Mouse (Mus musculus) heart, postnatal 0 days (tissue): ENCODE measurements around the gene Adgrl4. TPM values are rescaled to one million over a fixed set of nuclear protein-coding genes. Genes with fewer than 3 reads are reported as not detected.

Experiments
- ATAC-seq: fragments of 200-750 bp; cut with Nextera tagmentation; 2 replicates; pipeline ENCODE4 v1.8.0; 2017; ENCODE audit warnings: low read depth, moderate number of reproducible peaks, moderate library complexity; ENCODE audit not compliant: insufficient read depth
- DNase-seq: peaks from one replicate; pipeline ENCODE4 v3.0.0-alpha.2; 2016; ENCODE audit warnings: low spot score
- H3K27ac ChIP-seq: fragments of 300-500 bp; sonication (generic); 2 replicates; pipeline ENCODE4 v1.5.1; 2014; ENCODE audit warnings: low read depth, mild to moderate bottlenecking
- H3K27me3 ChIP-seq: fragments of 300-500 bp; sonication (generic); 2 replicates; pipeline ENCODE4 v1.6.1; 2014; ENCODE audit warnings: low read length, mixed read lengths; ENCODE audit not compliant: control insufficient read depth, insufficient read depth
- H3K36me3 ChIP-seq: fragments of 300-500 bp; sonication (generic); replicated peaks from 2 replicates; pipeline ENCODE4 v1.6.1; 2014; ENCODE audit warnings: low read length, mixed read lengths; ENCODE audit not compliant: control insufficient read depth, insufficient read depth
- H3K4me1 ChIP-seq: fragments of 300-500 bp; sonication (generic); 2 replicates; pipeline ENCODE4 v1.6.1; 2014; ENCODE audit warnings: antibody characterized with exemption; ENCODE audit not compliant: control insufficient read depth, insufficient read depth
- H3K4me2 ChIP-seq: fragments of 300-500 bp; sonication (generic); 2 replicates; pipeline ENCODE4 v1.6.1; 2014; ENCODE audit warnings: low read depth, mild to moderate bottlenecking, low read length, moderate library complexity
- H3K4me3 ChIP-seq: fragments of 300-500 bp; sonication (generic); 2 replicates; pipeline ENCODE4 v1.5.1; 2014; ENCODE audit warnings: low read depth, low read length
- H3K9ac ChIP-seq: fragments of 300-500 bp; sonication (generic); replicated peaks from 2 replicates; pipeline ENCODE4 v1.6.1; 2014; ENCODE audit warnings: low read depth, low read length, mixed read lengths
- H3K9me3 ChIP-seq: fragments of 300-500 bp; sonication (generic); replicated peaks from 2 replicates; pipeline ENCODE4 v1.6.1; 2016; ENCODE audit warnings: low read length; ENCODE audit not compliant: control insufficient read depth
- CTCF ChIP-seq: IDR thresholded peaks from 2 replicates; pipeline ENCODE4 v1.5.1; 2016; ENCODE audit warnings: antibody characterized with exemption, control low read depth, low read depth
- EP300 ChIP-seq: IDR thresholded peaks from 2 replicates; pipeline ENCODE4 v1.6.1; 2016; ENCODE audit warnings: antibody characterized with exemption, low read depth
- WGBS: fragments of 180-500 bp; shearing (Covaris S2); extraction: QIAGEN DNeasy Blood & Tissue Kit; methylation state at CpG from one replicate; pipeline ENCODE4 v1.1.7; 2014; 5-methylcytosine and 5-hydroxymethylcytosine counted together
- polyA plus RNA-seq: library from polyadenylated mRNA; unstranded; fragments of >200 nt; fragmentation: Nextera tagmentation; extraction: Ambion mirVana; gene quantifications from 2 replicates; pipeline ENCODE4 v1.2.1, GENCODE M21; 2015
- total RNA-seq: library from RNA; depleted of rRNA; stranded (reverse); fragments of >200 nt; gene quantifications from 2 replicates; pipeline ENCODE4 v1.2.3, GENCODE M21; 2014; ENCODE audit warnings: low replicate concordance

The Adgrl4 gene
- total and polyA plus RNA-seq, 2 experiments from 2014 or later = 20.3 to 72.2 TPM

DNA sequence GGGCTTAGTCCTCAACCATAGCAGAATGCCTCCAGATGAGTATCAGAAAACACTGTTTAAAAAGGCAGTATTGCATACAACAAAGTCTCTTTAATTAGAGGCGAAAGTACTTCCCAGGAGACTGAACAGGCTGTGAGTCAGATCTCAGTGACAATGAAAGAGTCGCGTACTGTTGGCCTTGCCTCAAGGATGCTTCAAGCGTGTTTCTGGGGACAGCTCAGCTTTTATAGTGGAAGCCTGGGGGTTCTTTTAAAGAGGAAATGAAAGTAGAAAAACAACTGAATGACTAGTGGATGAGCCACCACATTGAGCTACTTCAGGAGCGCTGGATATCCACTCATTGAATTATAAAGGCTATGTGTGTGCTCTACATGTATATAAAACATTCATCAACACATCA, 134.4 kb downstream of the Adgrl4 start:
- DNase-seq (no peak), ATAC-seq (no peak)
- H3K4me2 ChIP-seq = no peak overlapping the region
- no peaks in the 10 kb centered on the region for H3K4me1 ChIP-seq
- H3K9me3 ChIP-seq = no peaks in the 10 kb centered on the region
- TF ChIP-seq EP300 (no peak), CTCF (no peak)
- H3K36me3 ChIP-seq = no peaks in the 10 kb centered on the region
- no peaks in the 10 kb centered on the region for H3K27me3 ChIP-seq
- H3K9ac ChIP-seq = no peak overlapping the region
- no peak overlapping the region for H3K4me3 ChIP-seq
- WGBS = 74% methylated on average over 5 of the region's 5 CpGs
- H3K27ac ChIP-seq = no peak overlapping the region

DNA sequence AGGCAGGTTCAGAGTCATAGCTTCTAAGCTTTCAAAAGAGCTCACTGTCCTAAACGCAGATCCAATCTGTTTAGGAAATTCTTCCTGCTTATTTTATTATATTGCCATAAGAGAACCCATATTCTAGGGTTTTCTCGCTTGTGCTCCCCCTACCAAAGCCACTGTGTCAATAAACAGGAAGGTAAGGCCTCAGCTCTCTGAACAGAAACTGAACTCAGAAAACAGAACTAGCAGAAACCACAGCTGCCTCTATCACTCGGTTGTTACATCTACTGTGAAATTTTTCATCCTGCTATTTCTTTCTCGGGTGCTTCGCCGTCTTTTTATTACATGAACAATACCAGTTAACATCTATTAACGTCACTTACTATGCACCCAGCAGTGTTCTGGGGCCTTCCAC, 137.6 kb downstream of the Adgrl4 start:
- H3K9me3 ChIP-seq = no peaks in the 10 kb centered on the region
- no peak overlapping the region for H3K4me3 ChIP-seq
- H3K27me3 ChIP-seq = no peaks in the 10 kb centered on the region
- DNase-seq = no peak
- no peak for ATAC-seq
- H3K27ac ChIP-seq = no peak overlapping the region
- H3K4me1 ChIP-seq = no peaks in the 10 kb centered on the region
- H3K36me3 ChIP-seq = no peaks in the 10 kb centered on the region
- H3K4me2 ChIP-seq = no peak overlapping the region
- TF ChIP-seq EP300 (no peak), CTCF (no peak)
- 79% methylated on average over 7 of the region's 7 CpGs for WGBS
- no peak overlapping the region for H3K9ac ChIP-seq

GRCm38 (mm10) chr3:151576155-151576554, 138.5 kb downstream of the Adgrl4 start:
- TF ChIP-seq EP300 (no peak), CTCF (no peak)
- Histone ChIP-seq H3K9me3 (no peaks in the 10 kb centered on the region), H3K4me3 (no peak overlapping the region), H3K9ac (no peak overlapping the region), H3K4me2 (no peak overlapping the region), H3K36me3 (no peaks in the 10 kb centered on the region), H3K27me3 (no peaks in the 10 kb centered on the region), H3K4me1 (no peaks in the 10 kb centered on the region), H3K27ac (no peak overlapping the region)
- DNase-seq (no peak), ATAC-seq (no peak)
- WGBS = 80% methylated on average over 3 of the region's 3 CpGs

DNA sequence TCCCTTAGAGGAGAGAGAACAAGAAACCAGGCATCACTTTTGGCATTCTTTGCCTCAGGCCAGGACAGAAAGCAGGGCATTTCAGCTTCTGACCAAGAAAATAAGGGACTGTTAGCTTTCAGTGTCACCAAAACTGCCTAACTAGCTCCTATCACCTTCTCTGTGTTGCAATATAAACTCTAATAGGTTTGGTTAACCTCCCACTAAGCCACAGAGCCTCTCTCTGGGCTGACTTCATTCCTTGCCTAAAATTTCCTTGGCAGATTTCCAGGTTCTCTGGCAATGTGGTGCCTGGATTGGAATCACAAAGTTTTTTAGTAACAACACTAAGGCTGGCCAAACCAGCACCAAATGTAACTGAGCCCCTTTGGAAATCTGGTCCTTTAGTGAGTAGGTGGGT, 154.2 kb downstream of the Adgrl4 start:
- ATAC-seq (no peak), DNase-seq (no peak)
- no peaks in the 10 kb centered on the region for H3K4me1 ChIP-seq
- TF ChIP-seq CTCF = no peak
- no peak for TF ChIP-seq EP300
- H3K4me2 ChIP-seq = no peak overlapping the region
- H3K4me3 ChIP-seq = no peak overlapping the region
- no peaks in the 10 kb centered on the region for H3K36me3 ChIP-seq
- H3K9me3 ChIP-seq = 0 out of 2 replicates have a peak, but pooled peaks cover 2% of the 10 kb centered on the region
- no peaks in the 10 kb centered on the region for H3K27me3 ChIP-seq
- H3K27ac ChIP-seq = no peak overlapping the region
- H3K9ac ChIP-seq = no peak overlapping the region
